Mouse (Mus musculus): ENCODE results near the gene Nphs1.
A peak's percentile ranks its signal among the peaks of the same experiment; 100 is the strongest.
"Not testable (repeated sequence)": the region's sequence is repeated elsewhere in the genome, so short reads cannot be mapped to it uniquely, and the experiment has no call there.

Nphs1 gene

DNA sequence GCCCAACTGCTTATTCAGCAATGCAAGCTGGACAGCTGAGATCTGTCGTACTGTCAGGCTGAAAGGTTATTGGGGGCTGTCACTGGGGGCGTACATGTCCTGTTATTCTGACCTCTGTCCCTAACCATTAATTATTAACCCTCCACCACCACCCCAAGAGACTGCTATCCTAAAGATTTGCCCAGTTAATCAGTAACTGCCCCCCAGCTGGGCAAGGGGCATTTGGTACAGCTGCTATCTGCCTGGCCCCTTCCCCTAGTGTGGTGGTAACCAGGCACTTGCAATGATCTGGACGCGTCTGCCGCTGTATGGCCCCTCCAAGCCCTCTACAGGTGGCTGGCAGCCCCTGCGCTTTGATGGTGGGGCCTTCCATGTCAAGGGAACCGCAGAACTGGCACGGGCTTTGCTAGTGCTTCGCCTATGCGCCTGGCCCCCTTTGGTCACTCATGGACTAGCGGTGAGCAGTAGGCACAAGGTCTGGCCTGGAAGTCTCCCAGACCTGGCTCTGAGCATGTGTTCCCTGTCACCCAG lies 35.4 kb downstream of the Nphs1 start, which contains the start of gene Prodh2:
TSS of gene Prodh2 (plus strand) at position 222 of the 531 bp plus-strand sequence.
- DNase-seq (ENCODE audit: low spot score): no peak

DNA sequence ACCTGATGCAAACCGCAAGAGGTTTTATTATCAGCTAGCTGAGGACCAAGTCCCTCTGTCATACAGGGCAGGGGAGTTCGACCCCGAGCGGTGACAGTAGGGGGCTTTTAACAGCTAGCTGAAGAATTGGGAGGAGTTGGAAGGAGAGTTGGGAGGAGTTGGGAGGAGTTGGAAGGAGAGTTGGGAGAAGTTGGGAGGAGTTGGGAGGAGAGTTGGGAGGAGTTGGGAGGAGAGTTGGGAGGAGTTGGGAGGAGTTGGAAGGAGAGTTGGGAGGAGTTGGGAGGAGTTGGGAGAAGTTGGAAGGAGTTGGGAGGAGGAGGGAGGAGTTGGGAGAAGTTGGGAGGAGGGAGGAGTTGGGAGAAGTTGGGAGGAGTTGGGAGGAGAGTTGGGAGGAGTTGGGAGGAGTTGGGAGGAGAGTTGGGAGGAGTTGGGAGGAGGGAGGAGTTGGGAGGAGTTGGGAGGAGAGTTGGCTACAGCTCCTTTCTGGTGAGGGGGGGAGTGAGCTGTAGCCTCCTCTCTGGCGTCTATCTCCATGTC lies 37.5 kb downstream of the Nphs1 start:
- DNase-seq (ENCODE audit: low spot score): not testable (repeated sequence)

DNA sequence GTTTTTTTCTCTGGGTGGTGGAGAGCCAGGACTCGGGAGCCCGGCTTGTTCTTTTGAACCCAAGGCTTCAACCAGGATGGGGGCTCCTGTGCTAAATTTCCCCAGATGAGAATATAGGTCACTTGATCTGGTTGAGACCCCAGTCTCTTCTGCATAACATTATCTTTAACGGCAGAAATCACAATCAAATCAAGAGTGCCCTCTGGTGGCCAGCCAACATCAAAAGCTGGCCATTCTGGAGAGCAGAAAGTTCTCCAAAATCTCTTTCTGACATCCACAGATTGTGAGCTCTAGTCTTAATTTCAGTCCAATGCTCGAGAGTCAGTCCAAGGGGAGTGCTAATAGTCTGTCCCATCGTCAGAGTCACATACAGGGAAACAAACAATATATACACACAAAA lies 43.0 kb downstream of the Nphs1 start:
- not testable (repeated sequence) for DNase-seq (ENCODE audit: low spot score)

DNA sequence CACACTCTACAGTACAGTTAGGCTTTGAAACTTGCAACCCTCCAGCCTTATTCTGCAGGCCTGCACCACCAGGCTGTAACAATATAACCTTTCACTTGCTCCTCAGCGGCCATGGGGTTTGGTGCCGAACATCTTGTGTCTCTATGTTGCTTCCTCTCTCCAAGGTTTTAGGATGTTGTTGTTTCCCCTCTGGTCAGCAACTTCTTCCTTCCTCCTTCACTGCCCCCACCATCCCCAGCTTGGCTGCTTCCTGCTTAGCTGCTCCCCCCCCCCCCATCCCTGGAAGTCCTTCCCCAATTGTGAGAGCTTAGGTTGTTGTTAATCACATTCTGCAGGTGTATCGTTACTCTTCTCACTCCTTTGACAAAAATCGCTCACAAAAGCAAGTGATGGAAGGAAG lies 49.9 kb downstream of the Nphs1 start:
- DNase-seq (ENCODE audit: low spot score): no peak

DNA sequence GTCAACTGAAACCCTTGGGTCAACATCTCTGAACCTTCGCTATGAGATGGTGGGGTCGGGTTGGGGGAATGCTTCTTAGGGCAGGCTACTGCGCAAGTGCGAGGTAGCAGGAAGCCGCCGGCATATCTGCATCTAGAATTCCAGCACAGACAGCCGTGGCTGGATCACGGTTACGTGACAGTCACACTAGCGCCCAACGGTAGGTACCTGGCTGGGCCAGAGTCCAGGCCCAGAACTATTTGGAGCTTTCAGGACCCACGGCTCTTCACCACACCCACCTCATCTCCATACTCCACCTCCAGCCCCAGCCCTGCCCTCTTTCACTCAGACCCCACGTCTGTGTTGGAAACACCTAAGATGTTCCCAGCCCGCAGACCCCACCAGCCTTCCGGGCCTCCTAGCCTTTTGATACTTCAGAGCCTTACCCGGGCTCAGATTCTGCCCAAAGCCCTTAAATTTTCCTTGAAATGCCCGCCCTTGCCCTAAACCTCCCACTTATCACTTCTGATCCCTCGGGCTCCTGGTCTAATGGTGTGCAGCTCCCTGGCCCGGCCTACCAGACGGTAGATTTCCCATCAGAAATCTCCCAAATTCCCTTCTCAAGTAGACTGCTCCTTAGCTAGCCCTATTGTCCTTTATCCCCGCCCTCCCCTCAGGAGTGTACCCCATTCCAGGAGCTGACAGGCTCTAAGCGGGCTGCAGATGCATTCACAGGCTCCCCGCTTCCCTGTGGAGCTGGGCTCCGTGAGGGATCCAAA lies 57.1 kb downstream of the Nphs1 start:
- no peak for DNase-seq (ENCODE audit: low spot score)

DNA sequence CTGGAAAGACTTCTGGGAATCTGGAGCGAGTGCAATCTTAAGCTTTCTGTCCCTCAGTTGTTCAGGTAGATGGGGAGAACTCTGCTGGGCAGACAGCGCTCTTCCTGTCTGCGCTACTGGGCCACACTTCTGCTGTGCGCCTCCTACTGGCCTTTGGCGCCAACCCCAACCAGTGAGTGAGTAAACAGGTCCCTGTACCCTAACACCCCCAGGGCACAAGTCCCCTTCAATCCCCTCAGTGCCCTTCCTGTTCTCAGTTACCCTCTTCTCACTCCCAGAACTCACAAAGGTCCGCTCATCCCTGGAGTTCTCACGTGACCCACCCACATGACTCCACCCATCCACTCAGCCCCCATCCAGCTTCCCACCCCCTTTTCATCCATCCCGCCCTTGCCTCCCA lies 60.2 kb downstream of the Nphs1 start:
- no peak for DNase-seq (ENCODE audit: low spot score)

DNA sequence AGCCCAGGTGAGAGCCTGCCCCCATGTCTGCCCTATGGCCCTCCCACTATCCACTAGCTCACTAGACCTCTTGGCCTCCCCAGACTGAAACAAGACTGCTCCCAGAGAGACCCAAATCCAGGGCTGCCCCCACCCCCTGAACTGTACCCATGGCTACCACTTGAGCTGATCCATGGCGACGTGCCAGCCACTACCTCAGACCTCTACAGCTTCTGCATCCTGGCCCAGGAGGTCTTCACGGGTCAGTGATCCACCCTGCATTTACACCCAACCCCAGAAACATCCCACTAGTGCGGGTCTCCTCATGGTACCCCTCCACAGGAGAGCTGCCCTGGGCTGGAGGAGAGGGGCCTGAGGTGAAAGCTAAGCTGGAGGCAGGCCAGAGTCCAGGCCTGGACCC lies 62.3 kb downstream of the Nphs1 start:
- DNase-seq (ENCODE audit: low spot score): no peak

DNA sequence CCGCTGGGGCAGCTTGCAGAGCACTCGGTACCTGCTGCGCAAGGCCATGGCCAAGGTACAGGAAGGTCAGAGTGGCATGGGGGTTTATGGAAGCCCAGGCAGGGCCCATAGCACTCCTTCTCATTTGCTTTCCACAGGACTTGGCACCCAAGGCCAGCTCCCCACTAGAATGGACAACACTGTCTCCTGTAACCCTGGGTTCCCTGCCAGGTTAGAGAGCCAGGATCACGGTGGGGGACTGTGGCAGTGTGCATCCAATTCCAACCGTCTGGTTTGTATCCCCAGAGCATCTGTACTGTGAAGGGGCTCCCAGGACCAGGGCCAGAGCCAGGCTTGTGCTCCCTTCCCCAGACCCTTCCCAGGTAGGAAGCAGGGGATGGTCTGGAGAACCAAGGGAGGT lies 62.7 kb downstream of the Nphs1 start:
- DNase-seq (ENCODE audit: low spot score): no peak

DNA sequence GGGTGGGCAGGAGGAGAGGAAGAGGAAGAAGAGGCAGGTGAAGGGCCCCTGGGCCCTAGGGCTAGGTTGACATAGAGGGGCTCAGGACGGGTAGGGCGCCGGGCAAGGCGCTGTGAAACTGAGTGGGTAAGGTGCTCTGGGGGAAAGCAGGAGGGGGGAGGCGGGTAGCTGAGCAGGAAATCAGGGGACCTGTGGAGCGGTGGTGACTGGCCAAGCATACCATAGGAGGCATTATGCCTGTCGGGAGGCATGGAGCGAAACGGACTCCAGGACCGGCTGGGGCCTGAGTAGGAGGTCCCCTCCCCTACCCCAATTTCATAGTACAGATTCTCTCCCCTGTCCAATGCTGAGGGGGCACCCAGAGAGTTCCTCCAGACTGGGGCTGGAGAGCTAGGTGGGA lies 64.8 kb downstream of the Nphs1 start:
- DNase-seq (ENCODE audit: low spot score): no peak

DNA sequence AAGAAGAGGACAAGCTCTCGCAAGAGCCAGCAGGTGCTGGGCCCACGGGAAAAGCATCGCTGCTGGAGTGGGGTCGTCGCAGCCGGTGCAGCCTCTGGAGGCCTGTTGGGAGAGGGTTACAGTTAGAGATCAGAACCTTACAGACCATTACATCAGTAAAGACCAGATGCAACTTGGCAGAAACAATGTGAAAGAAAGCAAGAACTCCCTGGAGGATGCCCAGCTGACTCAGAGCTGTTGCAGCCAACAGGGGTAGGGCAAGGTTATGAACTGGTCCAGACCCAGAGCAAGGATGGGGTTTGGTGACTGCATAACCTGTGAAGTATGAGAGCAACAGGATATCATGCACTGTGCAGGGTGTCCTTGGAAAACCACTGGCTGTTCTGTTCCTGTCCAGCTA lies 66.4 kb downstream of the Nphs1 start:
- DNase-seq (ENCODE audit: low spot score): no peak

DNA sequence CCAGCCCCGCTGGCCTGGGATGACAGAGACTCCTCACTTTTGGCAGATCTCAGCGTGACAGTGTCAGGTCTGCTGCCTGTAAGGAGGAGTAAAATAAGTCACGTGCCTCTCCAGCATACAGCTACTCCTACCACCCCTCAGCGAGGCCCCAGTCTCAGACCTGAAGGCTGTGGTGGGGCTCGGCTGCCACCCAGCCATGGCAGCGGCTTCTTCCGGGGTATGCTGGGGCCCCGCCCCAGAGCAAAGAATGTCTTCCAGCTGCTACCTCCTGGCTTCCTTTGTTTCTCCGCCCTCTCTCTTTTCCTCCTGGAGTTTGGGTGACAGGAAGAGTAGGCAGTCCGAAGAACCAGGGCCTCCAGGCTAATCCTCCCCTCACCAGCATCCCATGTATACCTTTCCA lies 67.8 kb downstream of the Nphs1 start:
- peak; percentile 31 for DNase-seq (ENCODE audit: low spot score)

DNA sequence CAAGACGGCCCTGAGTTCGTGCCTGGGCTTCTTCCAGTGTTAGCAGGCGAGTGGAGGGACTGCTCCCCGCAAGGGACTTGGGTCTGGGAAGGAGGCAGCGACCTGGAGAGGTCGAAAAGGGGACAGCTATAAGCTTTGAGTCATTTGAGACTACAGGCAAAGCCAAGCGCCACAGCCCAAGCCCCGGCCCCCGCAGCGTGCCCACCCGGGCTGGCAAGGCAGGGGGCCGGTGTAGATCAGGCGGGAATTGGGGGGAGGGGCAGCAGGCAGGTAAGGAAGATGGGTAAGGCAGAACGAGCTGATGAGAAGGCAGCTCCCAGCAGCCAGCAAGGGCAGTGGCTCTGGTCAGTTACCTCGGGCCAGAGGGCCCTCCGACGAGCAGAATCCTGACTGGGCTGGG lies 68.3 kb downstream of the Nphs1 start:
- DNase-seq (ENCODE audit: low spot score): no peak

DNA sequence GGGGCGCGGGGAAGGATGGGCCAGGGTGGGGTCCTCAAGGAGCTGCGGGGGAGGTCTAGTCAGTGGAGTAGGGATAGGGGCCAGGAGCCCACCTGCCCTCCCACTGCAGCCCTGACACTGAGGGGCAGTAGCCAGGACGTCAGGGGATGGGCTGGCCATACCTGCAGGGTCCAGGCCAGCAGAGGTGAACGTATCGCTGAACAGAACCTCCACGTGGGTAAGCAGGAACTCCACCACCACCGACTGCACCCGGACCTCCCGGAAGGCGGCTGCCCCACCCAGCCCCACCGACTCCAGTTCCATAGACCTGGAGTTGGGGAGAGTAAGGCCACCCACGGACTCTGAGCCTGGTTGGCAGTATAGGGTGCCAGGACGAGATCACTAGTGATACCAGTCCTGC lies 68.9 kb downstream of the Nphs1 start:
- no peak for DNase-seq (ENCODE audit: low spot score)

DNA sequence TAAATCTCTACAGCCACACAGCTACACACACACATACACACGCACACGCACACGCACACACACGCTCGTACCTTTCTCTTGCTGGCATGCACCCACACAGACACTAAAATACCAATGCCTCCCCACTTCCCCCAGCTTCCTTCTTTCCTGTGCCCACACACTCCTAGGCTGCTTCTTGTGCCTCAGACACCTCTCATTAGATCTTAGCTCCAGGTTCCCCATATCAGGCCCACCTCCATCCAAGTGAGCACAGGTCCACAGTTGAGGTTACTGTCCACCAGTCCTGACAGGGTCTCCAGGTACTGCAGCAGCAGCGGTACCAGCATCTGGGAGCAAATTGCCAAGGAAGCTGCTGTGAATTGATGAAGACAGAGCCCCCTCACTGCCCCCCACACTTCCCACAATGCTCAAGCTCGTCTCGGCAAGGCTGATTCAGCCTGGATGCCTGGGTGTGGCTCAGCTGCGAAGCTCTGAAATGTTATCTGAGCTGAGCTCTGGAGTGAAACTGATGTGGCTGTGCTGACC lies 73.2 kb downstream of the Nphs1 start:
- DNase-seq (ENCODE audit: low spot score): no peak

DNA sequence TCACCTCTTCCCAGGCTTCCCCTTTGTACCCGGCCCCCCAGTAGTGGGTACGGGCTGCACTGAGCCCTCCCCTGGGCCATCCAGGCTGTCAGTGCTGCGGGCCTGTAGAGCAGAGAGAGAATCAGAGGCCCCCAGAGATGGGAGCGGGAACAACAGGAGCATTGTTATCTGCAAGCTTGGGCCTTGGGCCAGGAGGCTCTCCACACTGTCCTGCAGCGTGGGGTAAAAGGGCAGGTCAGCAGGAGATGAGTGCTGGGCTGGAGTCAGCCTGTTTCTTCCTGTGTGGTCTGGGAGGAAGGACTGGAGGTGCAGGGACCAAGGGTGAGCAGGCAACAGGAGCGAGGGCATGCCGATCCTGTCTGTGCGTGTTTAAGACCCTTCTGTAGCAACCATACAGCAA lies 74.8 kb downstream of the Nphs1 start:
- no peak for DNase-seq (ENCODE audit: low spot score)

DNA sequence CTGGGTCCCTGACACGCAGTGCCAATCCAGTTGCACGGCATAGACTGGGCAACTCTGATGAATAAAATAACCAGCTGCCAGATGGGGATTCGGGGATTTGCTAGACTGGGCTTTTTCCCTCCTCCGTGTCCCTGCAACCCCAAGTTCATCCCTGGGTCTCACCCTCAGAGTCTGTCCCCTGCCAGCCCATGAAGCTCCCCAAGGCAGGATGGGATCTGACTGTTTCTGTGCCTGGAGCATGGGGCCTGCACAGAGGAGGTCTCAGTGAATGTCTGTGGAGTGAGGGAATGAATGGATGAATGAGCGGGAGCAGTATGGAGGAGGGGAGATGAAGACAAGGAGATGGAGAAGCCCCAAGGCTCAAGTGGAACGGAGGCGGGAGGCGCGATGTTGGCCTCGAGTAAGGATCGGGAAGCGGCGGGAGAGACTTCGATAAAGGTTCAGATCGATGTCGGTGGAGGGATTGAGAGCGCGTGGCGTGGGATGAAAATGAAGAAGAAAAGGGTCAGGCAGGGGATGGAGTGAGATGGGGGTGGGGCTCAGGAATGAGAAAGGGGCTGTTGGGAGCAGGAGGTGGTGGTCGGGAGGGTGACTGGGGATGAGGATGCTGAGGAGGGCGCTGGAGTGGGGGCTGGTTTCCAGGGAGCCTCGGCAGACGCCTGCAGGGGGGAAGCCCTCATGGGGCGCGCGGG lies 76.0 kb downstream of the Nphs1 start:
- no peak for DNase-seq (ENCODE audit: low spot score)

DNA sequence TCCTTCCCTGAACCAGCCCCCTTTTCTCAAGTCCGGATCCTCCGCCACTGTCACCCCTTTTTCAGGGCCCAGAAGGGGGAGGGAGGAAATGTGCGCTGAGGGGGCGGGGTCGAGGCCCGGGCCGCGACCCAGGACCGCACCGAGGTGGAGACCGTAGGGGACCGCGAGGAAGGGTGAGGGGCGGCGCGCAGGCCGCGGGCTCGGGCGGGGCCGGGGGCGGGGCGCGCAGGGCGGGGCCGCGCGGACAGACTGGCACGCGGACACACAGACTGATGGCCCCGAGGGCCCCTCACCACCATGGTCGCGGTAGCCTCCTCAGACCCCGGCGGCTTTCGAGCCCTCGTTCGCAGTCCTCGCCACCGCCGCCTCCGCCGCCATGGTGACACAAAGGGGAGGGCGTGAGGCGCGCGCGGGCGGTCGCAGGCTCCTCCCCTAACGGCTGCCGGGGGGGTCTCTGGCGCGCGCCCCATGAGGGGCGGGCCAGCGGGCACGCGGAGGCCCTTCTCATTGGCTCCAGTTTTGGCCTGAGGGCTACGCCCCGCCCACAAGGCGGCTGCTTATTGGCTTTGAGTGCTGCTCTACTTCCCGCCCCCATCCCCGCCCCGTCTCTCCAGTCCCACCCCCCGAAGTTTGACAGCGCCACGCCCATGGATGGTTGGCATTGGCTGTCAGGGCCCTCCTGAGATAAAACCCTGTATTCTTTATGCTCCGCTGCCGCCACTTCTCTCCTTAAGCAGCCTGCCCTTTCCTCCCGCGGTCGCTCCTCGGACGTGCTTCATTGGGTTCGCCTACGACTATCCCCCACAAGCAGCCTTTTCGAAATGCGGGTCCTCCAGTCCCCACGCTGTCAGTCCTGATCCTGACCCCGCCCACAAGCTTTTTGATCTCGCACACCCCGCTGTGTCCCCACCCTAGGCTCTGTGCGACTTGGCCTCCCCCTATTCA lies 76.8 kb downstream of the Nphs1 start, which contains the start of gene Arhgap33:
TSS of gene Arhgap33 (minus strand) at position 428 of the 945 bp plus-strand sequence.
- DNase-seq (ENCODE audit: low spot score): peak; percentile 96
